Mouse (Mus musculus) erythroblast, embryonic 14.5 days (primary cell): ENCODE measurements around the gene Dlgap1.

Experiments
- GATA1 ChIP-seq: IDR thresholded peaks from 2 replicates; pipeline ENCODE4 v1.6.1; 2012; ENCODE audit warnings: low read length, inconsistent platforms, mixed read lengths
- TAL1 ChIP-seq: IDR thresholded peaks from 3 replicates; pipeline ENCODE4 v1.6.1; 2012; ENCODE audit warnings: low read length, inconsistent platforms, mixed read lengths

- TF ChIP-seq GATA1 (no peak), TAL1 (no peak)
Observed at GRCm38 (mm10) chr17:70709545-70709944, 740.7 kb downstream of the Dlgap1 start.
